Mouse (Mus musculus) MEL (cell line): ENCODE data around the gene Tmem120a. TPM values are rescaled to one million over a fixed set of nuclear protein-coding genes. Genes with fewer than 3 reads are reported as not detected.

Experiments
- DNase-seq: peaks from one replicate; pipeline ENCODE4 v3.0.0; 2011; ENCODE audit warnings: low read depth, low spot score
- H3K27ac ChIP-seq: 2 replicates; pipeline ENCODE4 v1.5.1; 2012; ENCODE audit warnings: low read depth, mild to moderate bottlenecking, control low read depth, low read length, moderate library complexity; ENCODE audit not compliant: control insufficient read depth
- H3K27me3 ChIP-seq, 2 experiments: fragments of 150-350 bp in 1 of 2; sonication (generic) in 1 of 2; 2 replicates each; pipeline ENCODE4 v1.6.1; 2012; ENCODE audit warnings: low read length in 2 of 2, mild to moderate bottlenecking in 2 of 2, improper control_type of control experiment in 1 of 2, moderate library complexity in 1 of 2; ENCODE audit not compliant: insufficient read depth in 2 of 2, control insufficient read depth in 1 of 2
- H3K36me3 ChIP-seq, 2 experiments: 2 replicates each; pipeline ENCODE4 v1.6.1; 2012 to 2014; ENCODE audit warnings: low read length in 2 of 2, improper control_type of control experiment in 1 of 2, inconsistent platforms in 1 of 2, mild to moderate bottlenecking in 1 of 2; ENCODE audit not compliant: insufficient read depth in 2 of 2, control insufficient read depth in 1 of 2
- H3K4me1 ChIP-seq, 2 experiments: fragments of 150-350 bp in 1 of 2; sonication (generic) in 1 of 2; 2 replicates each; pipeline ENCODE4 v1.6.1; 2012; ENCODE audit warnings: low read length in 2 of 2, improper control_type of control experiment in 1 of 2, mild to moderate bottlenecking in 1 of 2; ENCODE audit not compliant: insufficient read depth in 2 of 2, control insufficient read depth in 1 of 2
- H3K4me3 ChIP-seq, 2 experiments: fragments of 150-350 bp in 1 of 2; sonication (generic) in 1 of 2; 2 replicates each; pipeline ENCODE4 v1.5.1; 2012; ENCODE audit warnings: low read depth in 2 of 2, low read length in 2 of 2, mild to moderate bottlenecking in 2 of 2, moderate library complexity in 2 of 2, control low read depth in 1 of 2, improper control_type of control experiment in 1 of 2; ENCODE audit not compliant: control insufficient read depth in 1 of 2, insufficient read depth in 1 of 2
- H3K79me2 ChIP-seq: 2 replicates; pipeline ENCODE4 v1.6.1; 2012; ENCODE audit warnings: mild to moderate bottlenecking, low read length, moderate library complexity; ENCODE audit not compliant: control insufficient read depth, poor library complexity, insufficient read depth
- H3K9ac ChIP-seq: 2 replicates; pipeline ENCODE4 v1.6.1; 2012; ENCODE audit warnings: low read depth, mild to moderate bottlenecking, control low read depth, low read length, moderate library complexity; ENCODE audit not compliant: control insufficient read depth, poor library complexity, severe bottlenecking
- H3K9me3 ChIP-seq: fragments of 150-350 bp; sonication (generic); replicated peaks from 2 replicates; pipeline ENCODE4 v1.6.1; 2012; ENCODE audit warnings: mild to moderate bottlenecking, low read length, improper control_type of control experiment, moderate library complexity; ENCODE audit not compliant: insufficient read depth
- BHLHE40 ChIP-seq: IDR thresholded peaks from 2 replicates; pipeline ENCODE4 v1.6.1; 2012; ENCODE audit warnings: low read depth, mild to moderate bottlenecking, inconsistent platforms, low read length, improper control_type of control experiment, borderline replicate concordance
- CHD1 ChIP-seq: IDR thresholded peaks from 2 replicates; pipeline ENCODE4 v1.6.1; 2012; ENCODE audit warnings: low read depth, mild to moderate bottlenecking, inconsistent platforms, low read length, improper control_type of control experiment
- CHD2 ChIP-seq: IDR thresholded peaks from 2 replicates; pipeline ENCODE4 v1.6.1; 2011; ENCODE audit warnings: low read length, improper control_type of control experiment
- ELF1 ChIP-seq: IDR thresholded peaks from 2 replicates; pipeline ENCODE4 v1.6.1; 2014; ENCODE audit warnings: low read depth, mild to moderate bottlenecking, inconsistent platforms, low read length, improper control_type of control experiment, moderate library complexity
- EP300 ChIP-seq, 2 experiments: IDR thresholded peaks; 2 replicates each; pipeline ENCODE4 v1.6.1; 2011; ENCODE audit warnings: improper control_type of control experiment in 2 of 2, low read length in 2 of 2, low read depth in 1 of 2, mild to moderate bottlenecking in 1 of 2
- ETS1 ChIP-seq: IDR thresholded peaks from 2 replicates; pipeline ENCODE4 v1.6.1; 2012; ENCODE audit warnings: low read depth, mild to moderate bottlenecking, inconsistent platforms, low read length, improper control_type of control experiment, moderate library complexity
- GABPA ChIP-seq: IDR thresholded peaks from 2 replicates; pipeline ENCODE4 v1.6.1; 2012; ENCODE audit warnings: low read depth, mild to moderate bottlenecking, inconsistent platforms, low read length, improper control_type of control experiment, moderate library complexity
- JUND ChIP-seq: IDR thresholded peaks from 2 replicates; pipeline ENCODE4 v1.6.1; 2011; ENCODE audit warnings: low read depth, mild to moderate bottlenecking, improper control_type of control experiment, low read length
- KAT2A ChIP-seq: conservative IDR thresholded peaks from 2 replicates; pipeline ENCODE4 v1.6.1; 2012; ENCODE audit warnings: low read depth, low read length, improper control_type of control experiment, inconsistent platforms
- MAFK ChIP-seq: IDR thresholded peaks from 2 replicates; pipeline ENCODE4 v1.6.1; 2011; ENCODE audit warnings: low read depth, mild to moderate bottlenecking, low read length, improper control_type of control experiment, borderline replicate concordance
- MAX ChIP-seq: IDR thresholded peaks from 2 replicates; pipeline ENCODE4 v1.6.1; 2011; ENCODE audit warnings: low read length, improper control_type of control experiment
- MAZ ChIP-seq: IDR thresholded peaks from 2 replicates; pipeline ENCODE4 v1.6.1; 2012; ENCODE audit warnings: low read depth, mild to moderate bottlenecking, inconsistent platforms, low read length, improper control_type of control experiment
- MXI1 ChIP-seq: IDR thresholded peaks from 2 replicates; pipeline ENCODE4 v1.6.1; 2011; ENCODE audit warnings: mild to moderate bottlenecking, low read depth, low read length, improper control_type of control experiment
- MYC ChIP-seq: IDR thresholded peaks from 2 replicates; pipeline ENCODE4 v1.6.1; 2011; ENCODE audit warnings: low read depth, mild to moderate bottlenecking, low read length, improper control_type of control experiment, moderate library complexity
- NRF1 ChIP-seq: IDR thresholded peaks from 2 replicates; pipeline ENCODE4 v1.6.1; 2014; ENCODE audit warnings: low read depth, mild to moderate bottlenecking, inconsistent platforms, low read length, improper control_type of control experiment, moderate library complexity; ENCODE audit not compliant: poor library complexity, insufficient read depth, severe bottlenecking
- POLR2A ChIP-seq, 2 experiments: IDR thresholded peaks; 2 replicates each; pipeline ENCODE4 v1.6.1; 2011 to 2012; ENCODE audit warnings: low read length in 2 of 2, mild to moderate bottlenecking in 2 of 2, control low read depth in 1 of 2, improper control_type of control experiment in 1 of 2, low read depth in 1 of 2, moderate library complexity in 1 of 2; ENCODE audit not compliant: control insufficient read depth in 1 of 2, insufficient read depth in 1 of 2, poor library complexity in 1 of 2
- POLR2AphosphoS2 ChIP-seq: IDR thresholded peaks from 2 replicates; pipeline ENCODE4 v1.6.1; 2011; ENCODE audit warnings: low read length, improper control_type of control experiment
- POLR2AphosphoS5 ChIP-seq: IDR thresholded peaks from 2 replicates; pipeline ENCODE4 v1.6.1; 2012; ENCODE audit warnings: low read depth, borderline replicate concordance, mild to moderate bottlenecking, inconsistent platforms, low read length, moderate library complexity, mixed read lengths
- RCOR1 ChIP-seq: IDR thresholded peaks from 2 replicates; pipeline ENCODE4 v1.6.1; 2012; ENCODE audit warnings: low read depth, mild to moderate bottlenecking, inconsistent platforms, low read length, improper control_type of control experiment
- SMC3 ChIP-seq: IDR thresholded peaks from 2 replicates; pipeline ENCODE4 v1.6.1; 2011; ENCODE audit warnings: low read depth, low read length, improper control_type of control experiment
- TAL1 ChIP-seq: IDR thresholded peaks from 2 replicates; pipeline ENCODE4 v1.6.1; 2012; ENCODE audit warnings: mild to moderate bottlenecking, inconsistent platforms, low read length, moderate library complexity, mixed read lengths
- TCF12 ChIP-seq: IDR thresholded peaks from 2 replicates; pipeline ENCODE4 v1.6.1; 2014; ENCODE audit warnings: low read depth, mild to moderate bottlenecking, inconsistent platforms, low read length, improper control_type of control experiment, moderate library complexity
- UBTF ChIP-seq: IDR thresholded peaks from 2 replicates; pipeline ENCODE4 v1.6.1; 2012; ENCODE audit warnings: low read depth, mild to moderate bottlenecking, inconsistent platforms, low read length, improper control_type of control experiment, moderate library complexity, borderline replicate concordance; ENCODE audit not compliant: insufficient read depth
- USF2 ChIP-seq, 2 experiments: IDR thresholded peaks; 2 replicates each; pipeline ENCODE4 v1.6.1; 2011 to 2012; ENCODE audit warnings: improper control_type of control experiment in 2 of 2, low read length in 2 of 2, borderline replicate concordance in 1 of 2, inconsistent platforms in 1 of 2, low read depth in 1 of 2, mild to moderate bottlenecking in 1 of 2; ENCODE audit not compliant: insufficient read depth in 1 of 2
- ZC3H11A ChIP-seq: IDR thresholded peaks from 2 replicates; pipeline ENCODE4 v1.6.1; 2012; ENCODE audit warnings: low read depth, mild to moderate bottlenecking, inconsistent platforms, low read length, improper control_type of control experiment
- ZKSCAN1 ChIP-seq: IDR thresholded peaks from 2 replicates; pipeline ENCODE4 v1.6.1; 2012; ENCODE audit warnings: low read depth, mild to moderate bottlenecking, inconsistent platforms, low read length, improper control_type of control experiment, moderate library complexity
- ZMIZ1 ChIP-seq: IDR thresholded peaks from 2 replicates; pipeline ENCODE4 v1.6.1; 2012; ENCODE audit warnings: low read depth, mild to moderate bottlenecking, inconsistent platforms, low read length, improper control_type of control experiment, moderate library complexity
- ZNF384 ChIP-seq: IDR thresholded peaks from 2 replicates; pipeline ENCODE4 v1.6.1; 2012; ENCODE audit warnings: low read depth, mild to moderate bottlenecking, inconsistent platforms, low read length, improper control_type of control experiment
- polyA plus RNA-seq, 2 experiments: library from polyadenylated mRNA; stranded (reverse) in 1 of 2; unstranded in 1 of 2; fragments of >175 nt in 1 of 2; fragments of >200 nt in 1 of 2; gene quantifications; 2 replicates each; pipeline versions ENCODE4 v1.2.1 to v1.2.4; 2012; ENCODE audit warnings: low replicate concordance in 2 of 2, low read depth in 1 of 2; ENCODE audit not compliant: insufficient read length in 2 of 2, insufficient read depth in 1 of 2, missing spikeins in 1 of 2
- total RNA-seq: library from RNA; depleted of rRNA; stranded (reverse); fragments of 300-350 nt; gene quantifications from 2 replicates; pipeline ENCODE4 v1.2.3, GENCODE M21; 2012

The Tmem120a gene
- total and polyA plus RNA-seq, 3 experiments: 19.6 to 38.8 TPM; not detected in 1

- DNase-seq: peak; percentile 40
- Histone ChIP-seq H3K79me2 (0 out of 2 replicates have a peak, but pooled peaks cover 3% of the 10 kb centered on the region), H3K9me3 (no peaks in the 10 kb centered on the region), H3K27ac (peak overlapping the region; percentile 14), H3K27me3 (no peaks in the 10 kb centered on the region), H3K4me3 (no peak overlapping the region), H3K36me3 (peaks cover 0 to 51% of the 10 kb centered on the region in 2 experiments; a peak in 3 of 4 replicates), H3K4me1 (peaks cover 25 to 56% of the 10 kb centered on the region in 2 experiments), H3K9ac (no peak overlapping the region)
- no peak for TF ChIP-seq KAT2A
- no peak for TF ChIP-seq POLR2AphosphoS5
- no peak for TF ChIP-seq SMC3
- TF ChIP-seq ELF1: no peak
- TF ChIP-seq CHD2: no peak
- TF ChIP-seq USF2 (IDR thresholded peaks at IDR 0.05; ENCODE audit: borderline replicate concordance in 1 of 2, insufficient read depth in 1 of 2, low read depth in 1 of 2, low read length in 2 of 2): no peak
- TF ChIP-seq POLR2AphosphoS2: no peak
- peak; percentile 55; the same call in 1 of the 2 replicates for TF ChIP-seq MYC
- TF ChIP-seq BHLHE40: peak; percentile 15; the same call in 1 of the 2 replicates
- no peak for TF ChIP-seq EP300 (IDR thresholded peaks at IDR 0.05; ENCODE audit: low read depth in 1 of 2, low read length in 2 of 2)
- TF ChIP-seq JUND: 0 out of 2 replicates have a peak, but pooled peaks have one; percentile 29
- no peak for TF ChIP-seq ZMIZ1
- TF ChIP-seq MAZ: no peak
- TF ChIP-seq ETS1: 0 out of 2 replicates have a peak, but pooled peaks have one; percentile 14
- peak; percentile 37; the same call in 1 of the 2 replicates for TF ChIP-seq MAX
- TF ChIP-seq RCOR1: no peak
- no peak for TF ChIP-seq ZNF384
- TF ChIP-seq UBTF: no peak
Measured at GRCm38 (mm10) chr5:135710599-135711214, 33.5 kb downstream of the Tmem120a start.

DNA sequence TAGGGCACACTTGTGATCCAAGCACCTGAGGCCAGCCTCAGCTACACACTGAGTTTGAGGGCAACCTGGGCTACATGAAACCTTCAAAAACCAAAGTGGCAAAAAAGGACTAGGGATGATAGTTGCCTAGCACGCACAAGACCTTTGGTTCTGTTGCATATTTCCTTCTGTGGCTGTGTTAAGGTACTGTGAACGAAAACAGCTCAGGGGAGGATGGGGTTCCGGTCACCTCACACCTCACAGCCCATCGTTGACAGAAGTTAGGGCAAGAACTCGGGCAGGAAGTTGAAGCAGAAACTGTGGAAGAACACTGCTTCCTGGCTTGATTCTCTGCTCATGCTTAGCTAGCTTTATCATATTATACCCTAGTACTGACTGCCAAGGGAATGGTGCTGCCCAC lies 34.5 kb downstream of the Tmem120a start:
- Histone ChIP-seq H3K79me2 (peaks cover 3% of the 10 kb centered on the region; the same call in 1 of the 2 replicates), H3K36me3 (peaks cover 0 to 51% of the 10 kb centered on the region in 2 experiments; a peak in 2 of 4 replicates), H3K9ac (no peak overlapping the region), H3K4me3 (no peak overlapping the region), H3K9me3 (no peaks in the 10 kb centered on the region), H3K27ac (no peak overlapping the region), H3K27me3 (no peaks in the 10 kb centered on the region), H3K4me1 (peaks cover 25 to 55% of the 10 kb centered on the region in 2 experiments)
- TF ChIP-seq ZC3H11A: no peak
- no peak for TF ChIP-seq MXI1
- TF ChIP-seq ZNF384: no peak
- TF ChIP-seq TAL1: no peak
- no peak for TF ChIP-seq NRF1
- no peak for TF ChIP-seq JUND
- TF ChIP-seq TCF12: no peak
- no peak for TF ChIP-seq MYC
- no peak for TF ChIP-seq CHD1
- no peak for TF ChIP-seq ZMIZ1
- no peak for TF ChIP-seq KAT2A
- TF ChIP-seq GABPA: no peak
- no peak for TF ChIP-seq MAFK
- no peak for TF ChIP-seq MAZ
- no peak for TF ChIP-seq RCOR1
- TF ChIP-seq POLR2A (IDR thresholded peaks at IDR 0.05; ENCODE audit: control insufficient read depth in 1 of 2, insufficient read depth in 1 of 2, low read depth in 1 of 2, low read length in 2 of 2, poor library complexity in 1 of 2): no peak
- no peak for TF ChIP-seq ETS1
- no peak for TF ChIP-seq ZKSCAN1
- TF ChIP-seq ELF1: no peak
- no peak for DNase-seq
